Comparison of ENCODE assay signal across 9 mouse cellular contexts in genomic region chr3:115673663-115674157, GRCm38 (mm10). TPM values are rescaled to one million over a fixed set of nuclear protein-coding genes. Genes with fewer than 3 reads are reported as not detected.
DNase-seq lines count a peak whose midpoint lies in the region; ATAC-seq lines count a peak whose summit lies in the region.
"Had no signal": no experiment of that assay in that cellular context is flagged by ENCODE, and none has a peak within 500 bp of the region (broad histone marks: within the 10 kb centered on the region; RNA-seq: fewer than 3 reads in every experiment).

No protein-coding gene starts in this region.

- H3K27ac ChIP-seq in embryonic facial prominence, embryonic 12.5 days: no peak overlapping the region
- H3K27ac ChIP-seq in embryonic facial prominence, embryonic 10.5 days (replicated peaks): no peak overlapping the region
- no peak overlapping the region for H3K27ac ChIP-seq in intestine, embryonic 15.5 days
- H3K27ac ChIP-seq in forebrain, embryonic 16.5 days (ENCODE audit: low read length): no peak overlapping the region
- H3K27ac ChIP-seq: hindbrain, embryonic 10.5 days had no signal

- no peaks in the 10 kb centered on the region for H3K9me3 ChIP-seq in embryonic facial prominence, embryonic 12.5 days
- no peaks in the 10 kb centered on the region for H3K9me3 ChIP-seq in embryonic facial prominence, embryonic 10.5 days
- no peaks in the 10 kb centered on the region for H3K9me3 ChIP-seq in intestine, embryonic 15.5 days
- no peaks in the 10 kb centered on the region for H3K9me3 ChIP-seq in forebrain, embryonic 16.5 days (ENCODE audit: control insufficient read depth, low read length)
- H3K9me3 ChIP-seq: hindbrain, embryonic 10.5 days had no signal

- H3K4me1 ChIP-seq in embryonic facial prominence, embryonic 12.5 days: peaks cover 5% of the 10 kb centered on the region; the same call in 1 of the 2 replicates
- H3K4me1 ChIP-seq in embryonic facial prominence, embryonic 10.5 days: peaks cover 7% of the 10 kb centered on the region; the same call in 1 of the 2 replicates
- H3K4me1 ChIP-seq in intestine, embryonic 15.5 days (replicated peaks): no peaks in the 10 kb centered on the region; the same call in 1 of the 2 replicates
- H3K4me1 ChIP-seq in forebrain, embryonic 16.5 days (replicated peaks; ENCODE audit: control insufficient read depth, insufficient read depth, low read length): no peaks in the 10 kb centered on the region

- WGBS in embryonic facial prominence, embryonic 12.5 days: 42% methylated on average over 13 of the region's 13 CpGs
- 55% methylated on average over 13 of the region's 13 CpGs for WGBS in embryonic facial prominence, embryonic 10.5 days
- WGBS in intestine, embryonic 15.5 days: 30% methylated on average over 13 of the region's 13 CpGs
- 69% methylated on average over 13 of the region's 13 CpGs for WGBS in forebrain, embryonic 16.5 days

- H3K4me2 ChIP-seq in embryonic facial prominence, embryonic 12.5 days (replicated peaks): peak overlapping the region; percentile 16; the same call in 1 of the 2 replicates
- H3K4me2 ChIP-seq in intestine, embryonic 15.5 days (replicated peaks): peak overlapping the region; percentile 34
- no peak overlapping the region for H3K4me2 ChIP-seq in forebrain, embryonic 16.5 days (ENCODE audit: low read length)

- no peaks in the 10 kb centered on the region for H3K27me3 ChIP-seq in embryonic facial prominence, embryonic 12.5 days
- H3K27me3 ChIP-seq in embryonic facial prominence, embryonic 10.5 days (replicated peaks; ENCODE audit: low read depth, poor library complexity, severe bottlenecking): no peaks in the 10 kb centered on the region
- no peaks in the 10 kb centered on the region for H3K27me3 ChIP-seq in intestine, embryonic 15.5 days (replicated peaks)
- no peaks in the 10 kb centered on the region for H3K27me3 ChIP-seq in forebrain, embryonic 16.5 days (replicated peaks; ENCODE audit: control insufficient read depth, insufficient read depth, low read length)

- no peak for DNase-seq in embryonic facial prominence, embryonic 10.5 days (ENCODE audit: low spot score)
- DNase-seq in urinary bladder, postnatal 4 days (ENCODE audit: low spot score in 2 of 2): no peak
- DNase-seq in urinary bladder, postnatal 10 days (ENCODE audit: low spot score): no peak

- no peak overlapping the region for H3K4me3 ChIP-seq in embryonic facial prominence, embryonic 12.5 days
- H3K4me3 ChIP-seq in embryonic facial prominence, embryonic 10.5 days: no peak overlapping the region
- H3K4me3 ChIP-seq in intestine, embryonic 15.5 days (replicated peaks): no peak overlapping the region
- H3K4me3 ChIP-seq in forebrain, embryonic 16.5 days (replicated peaks; ENCODE audit: low read length): no peak overlapping the region
- H3K4me3 ChIP-seq: hindbrain, embryonic 10.5 days had no signal

- ATAC-seq in embryonic facial prominence, embryonic 12.5 days (ENCODE audit: insufficient number of reproducible peaks, insufficient read depth, low FRiP score, low TSS enrichment): no peak
- ATAC-seq in CD4-positive, CD25-positive, alpha-beta regulatory T cell, adult 4 months: peak; percentile 81
- no peak for ATAC-seq in intestine, embryonic 15.5 days
- peak; percentile 11; the same call in 1 of the 2 replicates for ATAC-seq in megakaryocyte progenitor cell, adult 5-6 weeks (replicated peaks; ENCODE audit: poor library complexity)
- no peak for ATAC-seq in forebrain, embryonic 16.5 days

- H3K36me3 ChIP-seq in embryonic facial prominence, embryonic 12.5 days: no peaks in the 10 kb centered on the region
- no peaks in the 10 kb centered on the region for H3K36me3 ChIP-seq in embryonic facial prominence, embryonic 10.5 days (replicated peaks)
- H3K36me3 ChIP-seq in intestine, embryonic 15.5 days: no peaks in the 10 kb centered on the region
- H3K36me3 ChIP-seq in forebrain, embryonic 16.5 days (ENCODE audit: control insufficient read depth, insufficient read depth): no peaks in the 10 kb centered on the region
- H3K36me3 ChIP-seq: hindbrain, embryonic 10.5 days had no signal

- H3K9ac ChIP-seq in embryonic facial prominence, embryonic 12.5 days: no peak overlapping the region
- H3K9ac ChIP-seq in intestine, embryonic 15.5 days: no peak overlapping the region
- no peak overlapping the region for H3K9ac ChIP-seq in forebrain, embryonic 16.5 days (replicated peaks; ENCODE audit: low read depth, low read length)

RNA-seq across cellular contexts. Expression of gene S1pr1, which starts 41.2 kb away (rescaled TPM):
- 17.8 and 19.8 TPM in 2 replicates for polyA plus RNA-seq in embryonic facial prominence, embryonic 12.5 days (2016; fragmentation: Nextera tagmentation; extraction: Ambion mirVana)
- 10.8 and 11.2 TPM in 2 replicates for polyA plus RNA-seq in embryonic facial prominence, embryonic 10.5 days (2016; fragmentation: Nextera tagmentation; extraction: Ambion mirVana)
- polyA plus RNA-seq in CD4-positive, CD25-positive, alpha-beta regulatory T cell, adult 4 months (2017; shearing (Covaris generic)): 100 to 1,000 TPM; 195 to 238 TPM
- 14.6 and 16.5 TPM in 2 replicates for polyA plus RNA-seq in intestine, embryonic 15.5 days (2015; fragmentation: Nextera tagmentation; extraction: Ambion mirVana)
- 0.98 and 2.7 TPM in 2 replicates for total RNA-seq in megakaryocyte progenitor cell, adult 5-6 weeks (2015)
- 0.17 and 1.3 TPM in 2 replicates for total RNA-seq in megakaryocyte progenitor cell, adult 5-6 weeks (2017)
- polyA plus RNA-seq in forebrain, embryonic 16.5 days (2015; fragmentation: Nextera tagmentation; extraction: Ambion mirVana): 26.4 and 35.0 TPM in 2 replicates

Comparison
In these comparisons a context has a peak if more than half of its experiments do, and no peak if none do; other contexts are left out.
1. ATAC-seq: peak in CD4-positive, CD25-positive, alpha-beta regulatory T cell, adult 4 months (single experiment) and megakaryocyte progenitor cell, adult 5-6 weeks (single experiment); none in embryonic facial prominence, embryonic 12.5 days (single experiment), intestine, embryonic 15.5 days (single experiment) and forebrain, embryonic 16.5 days (single experiment).